Mouse (Mus musculus) ES-Bruce4 (cell line): ENCODE data around the gene Cwc22.

Experiments
- CTCF ChIP-seq: IDR thresholded peaks from one replicate; pipeline ENCODE4 v1.8.1; 2011; ENCODE audit warnings: low read depth, low read length
- POLR2A ChIP-seq: IDR thresholded peaks from one replicate; pipeline ENCODE4 v1.8.1; 2011; ENCODE audit warnings: low read length; ENCODE audit not compliant: insufficient read depth

DNA sequence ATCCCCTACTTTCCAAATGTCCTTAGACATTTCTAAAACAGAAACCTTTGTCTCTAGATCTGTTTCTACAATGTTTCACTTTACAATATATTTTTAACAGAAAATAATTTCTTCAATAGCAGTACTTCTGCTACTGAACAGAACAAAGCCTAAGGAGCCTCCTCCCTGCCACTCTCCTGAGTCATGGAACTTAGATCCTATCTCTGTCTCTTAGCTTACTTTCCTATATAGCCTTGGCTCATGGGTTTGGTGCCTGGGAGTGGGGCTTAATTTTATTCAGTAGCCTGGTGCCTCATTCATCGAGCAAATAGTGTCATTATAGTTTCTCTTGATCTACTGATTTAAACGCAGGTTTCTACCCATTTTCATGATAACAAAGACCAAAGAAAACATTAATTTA, 4.2 kb downstream of the Cwc22 start:
- TF ChIP-seq POLR2A (no peak), CTCF (no peak)
